Mouse (Mus musculus) lung, postnatal 14 days (tissue): ENCODE results near the gene 2210407C18Rik.
A peak's percentile ranks its signal among the peaks of the same experiment; 100 is the strongest.

Source experiments
- DNase-seq: peaks from one replicate; pipeline ENCODE4 v3.0.0; 2021

Gene 2210407C18Rik

GRCm38 (mm10) chr11:58615975-58616374, at the start of gene 2210407C18Rik:
TSS of gene 2210407C18Rik (minus strand) at chr11:58616075.
- DNase-seq, result no peak

DNA sequence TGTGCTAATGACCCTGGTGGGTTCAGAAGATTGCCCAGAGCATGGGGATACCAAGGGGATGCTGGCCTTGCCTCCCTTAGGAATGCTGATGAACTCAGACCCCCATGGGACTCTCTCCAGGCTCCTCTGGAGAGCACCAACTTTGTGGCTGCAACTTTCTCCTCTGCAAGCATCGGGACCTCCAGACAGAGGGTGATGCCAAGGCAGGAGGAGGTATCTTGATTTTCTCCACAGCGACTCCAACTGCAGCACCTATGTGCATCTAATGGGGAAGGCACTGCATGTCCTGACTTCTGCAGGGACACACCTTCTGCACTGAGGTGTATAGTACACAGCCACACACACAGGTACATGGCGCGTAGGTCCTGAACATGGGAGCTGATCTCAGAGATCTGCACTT, 42.7 kb upstream of the 2210407C18Rik start, which contains the start of gene Olfr322:
TSS of gene Olfr322 (plus strand) at position 187 of the 400 bp plus-strand sequence.
- no peak for DNase-seq

- no peak for DNase-seq
Measured at GRCm38 (mm10) chr11:58655151-58655550, 39.3 kb upstream of the 2210407C18Rik start.

GRCm38 (mm10) chr11:58643350-58643749, 27.5 kb upstream of the 2210407C18Rik start:
- peak; percentile 14 for DNase-seq

DNA sequence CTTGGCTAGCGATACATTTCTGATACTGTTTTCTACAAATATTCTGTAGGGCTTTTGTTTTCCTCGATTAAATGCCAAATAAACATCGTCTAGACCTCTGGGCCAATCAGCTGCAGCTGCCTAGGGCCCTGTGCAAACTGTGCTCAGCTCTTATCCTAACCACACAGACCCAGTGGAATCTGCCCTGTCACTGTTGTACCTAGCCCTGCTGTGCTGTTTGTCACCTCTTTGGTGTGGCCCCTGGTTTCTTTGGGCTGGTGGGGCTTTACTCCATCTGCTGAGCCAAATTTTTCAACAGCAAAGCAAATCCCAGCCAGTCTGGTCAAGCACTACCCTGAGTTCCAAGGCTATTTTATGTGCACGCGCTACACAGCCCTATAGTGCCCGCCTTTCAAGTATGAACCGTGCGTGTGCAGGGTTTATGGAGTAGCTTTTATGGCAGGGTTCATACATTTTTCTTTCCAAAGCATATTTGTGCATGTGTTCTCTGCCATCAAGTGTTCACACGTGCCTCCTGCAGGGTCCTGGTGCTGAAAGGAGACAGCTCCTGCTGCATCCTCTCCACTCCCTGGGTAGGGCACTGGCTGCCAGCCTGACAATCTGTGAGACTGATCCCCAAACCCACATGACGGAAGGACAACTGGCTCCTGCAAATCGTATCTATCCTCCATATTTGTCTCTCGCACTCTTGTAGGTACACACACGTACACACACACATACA, 25.9 kb upstream of the 2210407C18Rik start:
- no peak for DNase-seq

DNA sequence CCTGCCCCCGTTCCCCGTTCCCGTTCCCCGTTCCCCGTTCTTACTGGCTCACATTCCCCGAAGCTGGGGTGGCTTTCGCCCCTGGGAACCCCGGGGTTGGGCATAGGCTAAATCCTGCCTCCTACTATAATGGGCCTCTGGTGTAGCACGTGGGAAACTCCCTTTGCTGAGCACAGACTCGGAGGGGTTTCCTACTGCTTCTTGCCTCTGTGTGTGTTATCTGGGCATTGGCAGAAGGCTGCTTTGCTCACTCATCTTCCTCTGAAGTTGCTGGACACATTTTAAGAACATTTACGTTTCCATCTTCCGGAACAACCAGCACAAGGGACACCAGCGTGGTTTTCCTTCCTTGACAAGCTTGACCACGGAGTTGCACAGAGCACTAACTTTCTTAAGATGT, 25.2 kb upstream of the 2210407C18Rik start:
- DNase-seq, result no peak

DNA sequence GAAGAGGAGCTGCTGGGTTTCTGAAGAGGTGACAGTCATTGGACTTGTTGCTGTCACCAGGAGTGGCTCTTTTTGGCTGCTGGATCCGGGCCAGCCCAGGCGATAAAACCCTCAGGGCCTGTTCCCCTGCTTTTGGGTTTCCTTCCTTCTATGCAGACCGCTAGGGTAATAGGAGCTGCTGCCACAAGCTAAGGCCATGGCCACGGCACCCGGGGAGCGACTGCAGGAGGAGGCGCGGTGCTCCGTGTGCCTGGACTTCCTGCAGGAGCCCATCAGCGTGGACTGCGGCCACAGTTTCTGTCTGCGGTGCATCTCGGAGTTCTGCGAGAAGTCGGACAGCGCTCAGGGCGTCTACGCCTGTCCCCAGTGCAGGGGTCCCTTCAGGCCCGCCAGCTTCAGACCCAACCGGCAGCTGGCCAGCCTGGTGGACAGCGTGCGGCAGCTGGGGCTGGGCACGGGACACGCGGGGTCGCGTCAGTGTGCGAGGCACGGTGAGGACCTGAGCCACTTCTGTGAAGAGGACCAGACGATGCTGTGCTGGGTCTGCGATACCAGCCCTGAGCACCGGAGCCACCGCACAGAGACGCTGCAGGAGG, 24.5 kb upstream of the 2210407C18Rik start, which contains the start of gene Trim58:
TSS of gene Trim58 (plus strand) at position 194 of the 596 bp plus-strand sequence.
- DNase-seq, result no peak

GRCm38 (mm10) chr11:58638176-58638701, 22.4 kb upstream of the 2210407C18Rik start:
- no peak for DNase-seq

GRCm38 (mm10) chr11:58636376-58636977, 20.6 kb upstream of the 2210407C18Rik start:
- peak; percentile 27 for DNase-seq

- no peak for DNase-seq
Measured at GRCm38 (mm10) chr11:58634878-58635277, 19.0 kb upstream of the 2210407C18Rik start.

DNA sequence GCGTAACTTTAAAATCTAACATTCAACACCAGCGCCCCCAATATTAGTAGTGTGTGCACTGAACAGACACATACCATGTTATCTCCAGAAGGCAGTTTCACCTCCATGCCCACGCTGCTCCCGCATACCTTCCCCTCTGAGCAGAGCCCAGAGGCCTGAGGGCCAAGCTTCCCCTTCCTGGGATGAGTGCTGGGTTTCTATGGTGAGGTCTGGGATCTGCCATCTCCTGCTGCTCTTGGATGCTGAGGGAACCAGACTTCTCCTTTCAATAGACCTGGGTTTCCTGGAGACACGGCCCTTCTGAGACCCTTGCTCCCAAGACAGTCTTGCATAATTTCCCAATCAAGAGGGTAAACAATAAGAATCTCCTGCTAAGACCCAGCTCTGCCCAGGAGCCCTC, 14.5 kb upstream of the 2210407C18Rik start, which contains the start of gene Olfr323:
TSS of gene Olfr323 (minus strand) at position 101 of the 400 bp plus-strand sequence.
- DNase-seq, result no peak

GRCm38 (mm10) chr11:58626146-58626545, 10.3 kb upstream of the 2210407C18Rik start:
- DNase-seq, result no peak

DNA sequence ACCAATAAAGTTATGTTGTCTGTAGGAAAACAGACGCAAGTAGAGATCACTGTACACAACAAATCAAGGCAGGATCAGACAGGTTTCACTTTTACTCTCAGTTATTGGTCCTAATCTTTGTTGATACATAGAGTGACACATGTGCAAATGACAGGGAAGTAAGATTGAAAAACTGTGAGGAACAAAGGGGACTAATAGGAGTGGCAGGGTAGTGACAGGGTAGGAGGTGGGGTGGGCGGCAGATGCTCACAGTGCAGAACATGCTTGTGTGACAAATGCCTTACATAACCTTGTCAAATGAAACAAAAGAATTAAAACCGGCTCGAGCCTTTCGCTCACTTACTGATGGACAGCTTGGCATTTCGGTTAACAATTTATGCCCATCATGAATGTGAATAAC, 2.9 kb upstream of the 2210407C18Rik start:
- DNase-seq, result no peak

DNA sequence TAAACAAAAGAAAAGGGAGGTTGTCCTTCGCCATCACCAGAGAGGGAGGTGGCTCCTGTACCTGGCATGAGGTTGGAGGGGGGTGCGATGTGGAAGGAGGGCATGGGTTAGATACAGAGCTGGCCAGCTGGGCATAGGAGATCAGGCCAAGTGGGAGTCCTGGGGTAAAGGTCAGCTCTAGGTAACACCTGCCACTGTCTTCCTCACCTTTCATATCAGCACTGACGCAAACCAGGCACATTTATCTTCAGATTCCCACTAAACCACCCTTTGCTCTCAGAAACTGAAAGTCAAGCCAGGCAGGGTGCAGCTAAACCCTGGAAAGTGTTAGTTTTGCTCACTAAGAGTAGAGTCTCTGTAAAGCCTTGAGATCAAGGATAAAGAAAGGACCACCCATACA, 2.5 kb upstream of the 2210407C18Rik start:
- DNase-seq, result no peak

DNA sequence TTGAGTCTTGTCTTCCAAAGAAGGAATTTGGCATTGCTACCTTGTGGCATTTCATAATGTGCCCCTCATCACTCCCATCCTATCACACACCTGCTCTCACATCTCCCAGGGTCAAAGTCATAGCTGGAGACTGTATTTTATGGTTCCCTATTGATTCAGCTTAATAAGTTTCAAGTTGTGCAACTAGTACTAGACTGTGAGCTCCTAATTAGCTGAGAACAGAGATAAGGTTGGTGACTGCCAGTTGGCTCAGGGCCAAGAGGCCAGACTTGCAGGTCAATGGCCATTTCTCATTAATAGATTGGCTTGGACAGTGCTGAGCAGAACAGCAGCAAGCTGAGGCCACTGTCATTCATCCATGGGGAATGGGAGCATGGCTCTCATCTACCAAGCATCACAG, 1.3 kb downstream of the 2210407C18Rik start:
- DNase-seq, result peak; percentile 5

- DNase-seq, result no peak
Measured at GRCm38 (mm10) chr11:58613359-58613758, 2.5 kb downstream of the 2210407C18Rik start.

DNA sequence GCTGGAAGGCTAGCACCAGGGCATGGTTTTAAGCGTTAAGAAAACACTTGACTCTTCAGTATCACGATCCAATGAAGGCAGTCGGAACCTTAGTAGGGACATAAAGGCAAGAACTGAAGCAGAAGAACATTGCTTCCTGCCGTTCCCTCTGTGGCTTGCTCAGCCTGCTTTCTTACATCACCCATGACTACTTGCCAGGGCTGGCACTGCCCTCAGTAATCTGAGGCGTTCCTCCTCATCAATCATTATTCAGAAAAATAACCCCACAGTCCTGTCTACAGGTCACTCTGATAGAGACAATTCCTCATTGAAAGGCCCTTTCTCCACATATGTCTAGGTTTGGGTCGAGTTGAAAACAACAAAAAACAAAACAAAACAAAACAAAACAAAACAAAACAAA, 8.8 kb downstream of the 2210407C18Rik start:
- DNase-seq, result no peak

DNA sequence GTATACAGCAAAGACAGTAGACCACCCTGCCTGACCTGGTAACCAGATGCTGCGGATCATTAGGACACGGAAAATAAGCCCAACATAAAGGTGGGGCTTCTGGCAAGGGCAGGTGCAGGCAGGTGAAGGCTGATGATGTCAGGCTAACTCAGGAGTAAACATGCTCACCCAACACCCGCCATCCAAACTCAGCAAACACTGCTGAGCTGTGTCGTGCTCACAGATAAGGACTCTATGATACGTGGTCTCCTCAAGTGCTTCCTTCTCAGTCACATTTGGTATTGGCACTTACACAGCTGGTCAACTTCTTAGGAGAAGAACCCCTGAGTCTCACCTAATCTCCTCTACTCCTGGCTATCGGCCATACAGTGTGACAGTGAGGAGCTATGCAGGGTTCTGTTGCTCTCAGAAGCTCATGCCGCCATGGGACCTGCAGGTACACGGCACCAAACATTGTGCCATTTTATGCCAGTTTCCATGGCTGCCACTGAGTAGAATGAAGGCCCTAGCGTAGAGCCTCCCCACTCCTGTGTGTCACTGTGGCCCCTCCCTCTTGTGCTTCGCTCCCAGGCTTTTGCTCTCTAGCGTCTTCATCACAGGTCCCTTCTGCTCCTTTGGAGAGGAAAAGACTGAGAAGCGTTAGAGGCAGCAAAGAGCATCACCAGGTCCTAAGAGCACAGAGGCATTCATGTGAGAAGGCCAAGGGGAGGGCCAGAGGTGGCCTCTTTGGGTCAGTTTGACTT, 9.5 kb downstream of the 2210407C18Rik start:
- no peak for DNase-seq

DNA sequence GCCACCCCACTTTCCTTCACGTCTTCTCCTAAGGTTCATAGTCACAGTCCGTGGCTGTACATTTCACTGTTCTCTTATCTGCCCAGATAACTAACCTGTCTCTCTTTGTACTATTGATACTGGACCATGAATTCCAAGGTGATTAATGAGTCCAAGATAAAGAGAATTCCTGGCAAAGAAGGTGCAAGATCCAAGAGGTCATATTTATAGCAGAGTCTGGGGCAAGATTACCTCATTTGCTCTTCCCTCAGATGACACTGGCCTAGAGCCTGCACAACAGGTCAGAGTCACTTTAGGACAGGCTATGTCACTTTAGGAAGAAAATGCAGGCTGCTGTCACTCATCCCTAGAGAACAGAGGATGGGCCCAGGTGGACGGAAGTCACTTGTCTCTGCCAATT, 10.6 kb downstream of the 2210407C18Rik start:
- DNase-seq, result no peak

GRCm38 (mm10) chr11:58604688-58605087, 11.2 kb downstream of the 2210407C18Rik start:
- DNase-seq, result no peak

DNA sequence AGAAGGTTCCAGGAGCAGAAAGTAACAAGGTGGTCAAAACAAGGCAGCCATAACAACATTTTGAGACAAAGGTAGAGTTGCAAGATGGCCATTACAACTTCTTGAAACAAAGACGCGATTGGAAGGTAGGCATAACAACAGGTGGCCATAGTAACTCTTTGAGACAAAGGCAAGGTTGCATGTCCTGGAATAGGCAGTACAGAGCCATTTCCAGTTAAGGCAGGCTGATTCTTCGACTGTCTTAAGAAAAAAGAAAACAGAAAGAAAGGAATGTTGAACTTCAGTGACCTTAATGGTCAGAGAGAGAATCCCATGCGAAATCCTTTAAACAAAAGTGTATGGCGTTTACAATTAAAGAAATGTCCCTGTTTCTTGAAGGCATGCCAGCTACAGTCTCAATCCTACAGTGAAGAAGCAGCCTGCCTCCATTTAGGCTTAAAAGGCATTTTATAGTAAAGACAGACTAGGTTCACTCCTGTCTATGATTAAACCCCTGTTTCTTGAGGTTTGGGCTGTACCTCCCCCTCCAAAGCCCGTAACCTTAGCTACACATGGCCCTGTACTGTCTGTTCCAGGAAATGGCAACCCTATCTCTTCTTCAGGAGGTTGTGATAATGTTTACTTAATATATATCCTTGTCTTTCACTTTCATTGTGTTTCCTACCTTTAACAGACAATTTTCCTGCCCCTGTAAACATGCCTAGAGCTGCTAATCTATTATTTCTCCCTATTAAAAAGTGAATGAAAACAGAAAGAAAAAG, 12.9 kb downstream of the 2210407C18Rik start:
- no peak for DNase-seq

- no peak for DNase-seq
Measured at GRCm38 (mm10) chr11:58602062-58602461, 13.8 kb downstream of the 2210407C18Rik start.
